Mouse (Mus musculus): ENCODE measurements around the gene Gprc5d.

The Gprc5d gene

GRCm38 (mm10) chr6:135135735-135136134 lies 17.7 kb upstream of the Gprc5d start:
- DNase-seq, result no peak

- DNase-seq, result no peak
Observed at GRCm38 (mm10) chr6:135133486-135133885, 15.4 kb upstream of the Gprc5d start.

- no peak for DNase-seq
Observed at GRCm38 (mm10) chr6:135133086-135133485, 15.0 kb upstream of the Gprc5d start.

- DNase-seq, result peak; percentile 49
Observed at GRCm38 (mm10) chr6:135124755-135125380, 6.8 kb upstream of the Gprc5d start.

- DNase-seq, result no peak
Observed at GRCm38 (mm10) chr6:135116479-135116878, 1.6 kb downstream of the Gprc5d start.

DNA sequence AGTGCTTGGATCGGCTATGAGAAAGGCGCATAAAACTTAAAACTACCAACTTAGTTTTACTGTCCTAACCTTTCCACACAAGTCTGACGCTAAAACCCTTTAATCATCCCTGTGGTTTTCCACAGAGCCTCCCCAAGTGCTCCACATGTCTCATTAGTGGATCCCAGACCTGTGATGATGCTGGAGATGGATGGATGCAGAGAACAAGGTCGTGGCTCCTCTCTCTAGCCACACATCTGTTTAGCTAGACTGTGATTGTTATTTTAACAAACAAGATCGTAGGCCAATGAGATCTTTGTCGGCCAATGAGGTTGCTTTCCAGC lies 5.0 kb downstream of the Gprc5d start:
- no peak for DNase-seq

- DNase-seq, result no peak
Observed at GRCm38 (mm10) chr6:135112411-135113113, 5.5 kb downstream of the Gprc5d start.

DNA sequence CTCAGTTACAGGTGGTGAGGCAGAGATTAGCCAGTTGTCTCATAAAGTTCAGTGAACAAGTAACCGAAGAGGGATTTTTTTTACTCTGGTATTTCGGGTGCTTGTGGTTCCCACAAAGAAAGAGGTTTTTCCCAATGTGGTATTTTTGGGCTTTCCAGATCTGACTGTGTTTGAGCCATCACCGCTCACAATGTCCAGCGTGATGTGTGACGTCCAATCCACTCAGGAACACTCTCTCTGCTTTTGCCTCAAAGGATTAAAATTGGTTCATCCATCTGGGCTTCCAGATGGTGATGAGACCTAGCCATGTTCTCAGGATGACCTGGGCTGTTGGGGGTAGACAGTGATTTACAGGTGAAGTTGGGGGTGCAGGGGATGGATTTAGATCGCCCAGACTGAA lies 11.1 kb downstream of the Gprc5d start:
- no peak for DNase-seq

GRCm38 (mm10) chr6:135102736-135103303 lies 15.3 kb downstream of the Gprc5d start:
- DNase-seq, result no peak

- no peak for DNase-seq
Observed at GRCm38 (mm10) chr6:135100787-135101472, 17.2 kb downstream of the Gprc5d start.

- no peak for DNase-seq
Observed at GRCm38 (mm10) chr6:135092798-135093470, 25.1 kb downstream of the Gprc5d start.

DNA sequence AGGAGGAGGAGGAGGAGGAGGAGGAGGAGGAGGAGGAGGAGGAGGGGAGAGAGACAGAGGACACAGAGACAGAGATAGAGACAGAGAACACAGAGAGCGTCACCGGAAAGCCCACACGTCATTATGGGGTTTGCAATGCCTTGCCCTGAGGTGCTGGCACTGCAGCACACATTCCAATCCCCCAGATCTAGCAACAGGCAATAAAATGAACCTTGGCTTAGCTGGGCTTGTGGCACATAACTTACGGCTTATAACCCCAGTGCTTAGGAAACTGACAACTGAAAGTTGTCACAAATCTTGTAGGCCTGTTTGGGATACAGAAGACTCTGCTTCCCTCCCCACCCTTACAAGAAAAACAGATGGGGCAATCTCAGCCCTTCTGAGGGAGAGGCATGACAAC lies 27.4 kb downstream of the Gprc5d start:
- no peak for DNase-seq

DNA sequence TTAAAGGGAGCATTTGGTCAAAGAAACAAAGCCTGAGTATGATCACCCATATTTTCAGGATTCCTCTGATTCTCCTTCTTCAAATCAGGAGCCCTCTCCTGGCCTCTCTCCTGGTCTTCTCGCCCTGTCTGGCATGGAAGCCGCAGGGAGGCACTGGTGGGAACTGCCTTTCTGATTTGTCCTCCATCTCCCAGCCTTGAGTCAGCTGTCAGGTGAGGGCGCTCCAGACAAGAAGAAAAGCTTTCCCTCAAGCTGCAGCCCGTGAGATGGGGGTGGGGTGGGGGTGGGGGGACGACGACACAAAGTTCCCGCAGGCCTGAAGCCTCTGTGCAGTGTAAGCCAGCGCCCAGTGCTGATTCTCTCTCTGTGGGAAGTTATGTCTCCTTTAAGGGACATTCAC lies 28.3 kb downstream of the Gprc5d start:
- DNase-seq, result peak; percentile 38

DNA sequence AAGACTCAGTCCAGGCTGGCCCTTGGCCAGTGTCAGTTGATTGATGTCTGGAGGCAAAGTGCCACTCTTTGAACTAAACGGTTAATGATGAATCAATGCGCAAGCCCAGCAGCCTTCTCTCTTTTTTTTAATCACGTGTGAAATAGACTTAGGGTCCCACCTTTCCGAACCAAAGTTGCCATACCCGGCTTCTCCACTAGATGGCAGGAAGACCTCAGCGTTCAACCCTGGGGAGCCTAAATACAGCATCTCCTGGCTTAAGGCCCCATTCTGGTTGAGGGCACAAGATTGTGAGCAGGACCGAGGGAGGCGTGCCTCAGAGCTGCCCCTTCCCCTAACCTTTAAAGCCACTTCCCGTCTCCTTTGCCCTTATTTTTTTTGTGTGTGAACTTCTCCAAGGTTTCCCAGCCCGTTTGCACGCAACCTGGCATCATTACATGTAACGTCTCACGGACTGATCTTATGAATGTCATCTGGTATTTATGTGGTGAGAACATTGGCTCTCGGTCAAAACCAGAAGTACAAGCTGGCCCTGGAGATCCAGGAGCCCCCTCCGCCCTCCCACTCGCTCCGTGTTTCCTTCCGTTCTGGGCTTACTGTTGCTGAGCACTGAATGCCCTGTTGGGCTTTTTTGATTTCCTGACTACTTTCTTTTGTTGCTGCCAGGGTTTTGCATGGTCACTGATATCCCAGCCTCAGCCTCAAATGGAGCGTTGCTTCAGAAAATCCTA lies 30.2 kb downstream of the Gprc5d start:
- DNase-seq, result peak; percentile 88

- DNase-seq, result no peak
Observed at GRCm38 (mm10) chr6:135085703-135086102, 32.4 kb downstream of the Gprc5d start.

DNA sequence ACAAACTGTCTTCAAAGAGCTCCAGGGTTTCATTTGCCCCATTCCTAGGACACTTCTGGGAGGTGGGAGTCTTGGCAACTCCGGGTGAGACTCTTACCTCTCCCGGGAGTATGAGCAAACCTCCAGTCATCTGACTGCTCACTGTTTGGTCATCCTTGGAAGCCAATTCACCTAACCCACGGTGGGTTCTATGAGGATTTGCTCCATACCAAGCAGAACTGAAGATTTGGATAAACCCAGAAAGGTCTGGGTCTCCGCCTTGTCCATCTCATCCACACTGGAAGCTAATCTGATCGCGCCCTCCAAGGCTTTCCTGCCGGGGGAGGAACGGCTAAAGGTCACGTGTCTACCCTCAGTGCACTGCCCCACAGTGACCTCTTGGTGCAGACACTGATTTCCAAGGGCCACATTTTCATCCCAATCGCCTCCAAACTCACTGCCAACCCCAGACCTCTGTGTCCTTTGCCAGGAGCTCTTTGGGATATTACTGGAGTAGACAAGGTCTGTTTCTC lies 34.0 kb downstream of the Gprc5d start:
- no peak for DNase-seq

DNA sequence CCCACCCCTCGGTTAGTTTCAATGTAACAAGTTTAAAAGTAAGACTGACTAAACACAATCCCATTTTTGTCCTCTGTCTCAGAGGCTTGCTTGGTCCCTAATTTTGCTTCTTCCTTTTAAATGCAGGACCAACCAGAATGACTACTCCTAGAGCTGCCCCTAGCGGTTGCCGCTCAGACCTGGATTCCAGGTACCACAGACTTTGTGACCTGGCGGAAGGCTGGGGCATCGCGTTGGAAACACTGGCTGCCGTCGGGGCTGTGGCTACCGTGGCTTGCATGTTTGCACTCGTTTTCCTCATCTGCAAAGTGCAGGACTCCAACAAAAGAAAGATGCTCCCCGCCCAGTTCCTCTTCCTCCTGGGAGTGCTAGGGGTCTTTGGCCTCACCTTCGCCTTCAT lies 39.7 kb downstream of the Gprc5d start:
- DNase-seq, result no peak

GRCm38 (mm10) chr6:135076202-135076601 lies 41.9 kb downstream of the Gprc5d start:
- no peak for DNase-seq

DNA sequence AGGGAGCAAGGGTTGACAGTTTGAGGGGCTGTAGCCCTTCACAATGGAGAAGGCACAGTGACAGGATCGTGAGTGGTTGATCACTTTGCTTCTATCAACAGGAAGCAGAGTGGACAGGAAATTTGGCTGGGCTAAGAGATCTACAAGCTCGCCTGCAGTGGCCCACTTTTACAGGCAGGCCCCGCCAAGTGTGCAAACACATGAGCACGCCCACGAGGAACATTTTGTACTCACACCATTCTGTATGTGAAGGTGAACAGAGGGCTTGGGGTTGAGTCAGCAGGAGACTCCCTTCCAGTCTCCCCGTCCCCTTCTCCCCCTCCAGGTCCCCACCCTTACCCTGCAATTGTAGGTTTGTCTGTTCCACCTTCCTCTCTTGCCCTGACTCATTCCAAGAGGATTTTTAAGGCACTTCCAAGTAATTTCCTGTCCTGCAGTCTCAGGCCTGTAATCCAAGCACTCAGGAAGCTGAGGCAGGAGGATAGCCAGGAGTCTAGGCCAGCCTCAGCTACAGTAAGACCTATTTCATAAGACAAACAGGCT lies 43.6 kb downstream of the Gprc5d start:
- DNase-seq, result no peak

GRCm38 (mm10) chr6:135070347-135070746 lies 47.7 kb downstream of the Gprc5d start:
- no peak for DNase-seq

- DNase-seq, result no peak
Observed at GRCm38 (mm10) chr6:135069856-135070255, 48.2 kb downstream of the Gprc5d start.

GRCm38 (mm10) chr6:135068221-135068620 lies 49.9 kb downstream of the Gprc5d start:
- DNase-seq, result no peak
